Mouse (Mus musculus) thymus, postnatal 4 days (tissue): ENCODE measurements around the gene 9430097D07Rik.

Experiments used
- DNase-seq: peaks from one replicate; pipeline ENCODE4 v3.0.0; 2021

9430097D07Rik gene

DNA sequence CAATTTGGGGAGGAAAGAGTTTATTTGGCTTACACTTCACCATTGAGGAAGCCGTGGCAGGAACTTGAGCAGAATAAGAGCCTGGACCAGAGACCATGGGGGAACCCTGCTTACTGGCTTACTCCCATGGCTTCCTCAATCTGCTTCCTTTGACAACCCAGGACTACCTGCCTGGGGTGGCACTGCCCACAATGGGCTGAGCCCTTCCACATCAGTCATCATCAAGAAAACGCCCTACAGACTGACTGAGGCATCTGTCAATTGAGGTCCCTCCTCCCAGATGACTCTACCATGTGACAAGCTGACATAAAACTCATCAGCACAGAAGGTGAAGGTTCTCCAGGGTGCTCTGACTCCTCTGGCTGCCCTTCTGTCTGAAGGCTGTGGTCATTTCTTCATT lies 45.0 kb downstream of the 9430097D07Rik start:
- no peak for DNase-seq

DNA sequence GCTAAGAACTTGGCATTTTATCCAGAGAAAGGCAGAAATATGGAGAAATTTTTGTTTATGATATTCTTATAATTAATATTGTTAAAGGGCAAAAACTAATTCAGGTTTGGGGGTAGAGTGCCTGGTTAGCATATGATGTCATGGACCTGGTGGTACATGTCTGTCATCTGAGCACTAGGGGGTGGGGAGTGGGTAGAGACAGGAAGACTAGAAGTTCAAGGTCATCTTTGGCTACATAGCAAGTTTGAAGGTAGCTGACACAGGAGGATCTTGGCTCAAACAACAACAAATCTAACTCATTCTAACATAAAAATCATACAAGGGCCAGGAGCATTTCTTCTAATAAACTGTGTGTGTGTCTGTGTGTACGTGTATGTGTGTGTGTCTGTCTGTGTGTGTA lies 47.2 kb downstream of the 9430097D07Rik start:
- DNase-seq, result no peak

DNA sequence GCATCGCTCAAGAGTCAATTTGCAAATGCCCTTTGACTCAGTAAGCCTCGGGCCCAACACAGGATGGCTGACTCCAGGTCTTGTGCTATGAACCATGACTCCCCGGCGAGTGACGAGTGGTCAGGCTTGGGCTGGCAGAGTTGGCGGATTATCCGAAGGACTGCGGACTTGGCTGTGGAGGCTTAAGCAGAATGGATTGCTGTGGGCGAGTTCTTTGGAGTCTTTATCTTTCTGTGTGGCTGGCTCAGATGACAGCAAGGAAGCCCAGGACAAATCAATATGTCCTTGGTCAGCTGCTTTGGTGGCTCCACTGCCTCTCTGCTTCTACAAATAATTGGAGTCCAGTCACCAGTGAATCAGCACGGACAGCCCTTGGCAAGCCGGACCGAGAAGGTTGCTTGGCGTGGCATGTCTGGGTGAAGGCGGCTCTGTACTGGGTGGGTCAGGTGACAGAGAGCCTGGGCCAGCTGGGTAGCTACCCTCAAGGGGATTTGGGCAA lies 48.0 kb downstream of the 9430097D07Rik start:
- DNase-seq, result no peak

DNA sequence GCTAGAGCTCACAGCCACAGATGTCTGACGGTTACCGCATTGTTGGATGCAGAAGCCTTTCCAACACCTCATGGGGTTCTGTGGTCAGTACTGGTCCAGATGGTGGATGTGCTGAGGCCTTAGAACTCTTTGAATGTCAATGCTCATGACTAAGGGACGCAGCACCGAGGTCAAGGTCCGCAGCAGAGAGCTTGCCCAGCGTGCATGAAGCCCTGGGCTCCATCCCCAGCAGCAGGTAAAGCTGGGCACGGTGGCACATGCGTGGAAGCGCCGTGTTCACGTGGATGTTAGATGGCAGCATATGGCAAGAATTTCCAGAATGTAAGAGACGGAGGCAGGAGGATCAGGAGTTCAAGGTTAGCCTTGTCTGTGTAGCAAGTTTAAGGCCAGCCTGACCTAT lies 49.7 kb downstream of the 9430097D07Rik start:
- no peak for DNase-seq

DNA sequence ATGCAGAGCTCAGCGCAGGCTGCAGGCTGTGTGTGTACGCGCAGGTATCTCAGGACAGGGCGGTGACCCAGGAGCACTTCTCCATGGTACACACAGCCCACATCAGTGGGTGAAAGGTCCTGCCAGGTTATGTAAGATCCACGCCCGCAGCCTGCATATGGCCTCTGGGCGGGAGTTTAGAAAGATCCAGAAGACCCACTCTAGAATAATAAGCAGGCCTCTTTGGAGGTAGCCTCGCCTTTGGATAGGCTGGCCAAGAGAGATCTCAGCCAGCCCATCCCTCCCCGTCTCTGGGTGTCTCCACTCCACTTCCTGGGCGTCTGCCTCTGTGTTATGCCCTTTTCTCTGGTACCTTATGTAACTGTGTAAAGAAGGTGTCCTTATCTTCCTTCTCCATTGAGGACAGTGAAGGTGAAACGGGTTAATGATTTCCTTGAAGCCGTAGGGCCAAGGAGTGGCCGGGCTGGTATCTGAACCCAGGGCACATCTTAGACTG lies 50.9 kb downstream of the 9430097D07Rik start:
- DNase-seq, result no peak
